Mouse (Mus musculus) midbrain, embryonic 10.5 days (tissue): ENCODE data around the gene Cd180. TPM values are rescaled to one million over a fixed set of nuclear protein-coding genes. Genes with fewer than 3 reads are reported as not detected.
A peak's percentile ranks its signal among the peaks of the same experiment; 100 is the strongest.
"Not testable (repeated sequence)": the region's sequence is repeated elsewhere in the genome, so short reads cannot be mapped to it uniquely, and the experiment has no call there.

Experiments
- DNase-seq: peaks from one replicate; pipeline ENCODE4 v3.0.0-alpha.2; 2017; ENCODE audit warnings: low spot score
- H3K27ac ChIP-seq: fragments of 300-500 bp; sonication (generic); replicated peaks from 2 replicates; pipeline ENCODE4 v1.5.1; 2016; ENCODE audit warnings: mild to moderate bottlenecking
- H3K27me3 ChIP-seq: fragments of 300-500 bp; sonication (generic); 2 replicates; pipeline ENCODE4 v1.6.1; 2016; ENCODE audit warnings: low read depth, mild to moderate bottlenecking; ENCODE audit not compliant: poor library complexity, severe bottlenecking
- H3K36me3 ChIP-seq: fragments of 300-500 bp; sonication (generic); 2 replicates; pipeline ENCODE4 v1.6.1; 2016; ENCODE audit warnings: mild to moderate bottlenecking, moderate library complexity
- H3K4me1 ChIP-seq: fragments of 300-500 bp; sonication (generic); 2 replicates; pipeline ENCODE4 v1.6.1; 2016
- H3K4me3 ChIP-seq: fragments of 300-500 bp; sonication (generic); 2 replicates; pipeline ENCODE4 v1.5.1; 2016; ENCODE audit warnings: mild to moderate bottlenecking, moderate library complexity
- H3K9me3 ChIP-seq: fragments of 300-500 bp; sonication (generic); replicated peaks from 2 replicates; pipeline ENCODE4 v1.6.1; 2016; ENCODE audit warnings: mild to moderate bottlenecking
- WGBS: fragments of 180-500 bp; shearing (Covaris S2); methylation state at CpG from one replicate; pipeline ENCODE4 v1.1.7; 2016; 5-methylcytosine and 5-hydroxymethylcytosine counted together
- polyA plus RNA-seq: library from polyadenylated mRNA; unstranded; fragments of >200 nt; fragmentation: Nextera tagmentation; extraction: Ambion mirVana; gene quantifications from 2 replicates; pipeline ENCODE4 v1.2.1, GENCODE M21; 2016

The Cd180 gene
- polyA plus RNA-seq, 1 experiment from 2014 or later = 0.51 TPM

- 81% methylated on average over 1 of the region's 1 CpGs for WGBS
- Histone ChIP-seq H3K36me3 (no peaks in the 10 kb centered on the region), H3K4me3 (no peak overlapping the region), H3K27ac (no peak overlapping the region), H3K9me3 (no peaks in the 10 kb centered on the region), H3K4me1 (no peaks in the 10 kb centered on the region), H3K27me3 (no peaks in the 10 kb centered on the region)
- peak; percentile 0 for DNase-seq
These were observed 33.5 kb downstream of the Cd180 start for GRCm38 (mm10) chr13:102726876-102727275.

- no peak overlapping the region for H3K27ac ChIP-seq
- no peaks in the 10 kb centered on the region for H3K9me3 ChIP-seq
- H3K27me3 ChIP-seq = no peaks in the 10 kb centered on the region
- no peak for DNase-seq
- WGBS = 86% methylated on average over 3 of the region's 3 CpGs
- H3K36me3 ChIP-seq = no peaks in the 10 kb centered on the region
- no peak overlapping the region for H3K4me3 ChIP-seq
- no peaks in the 10 kb centered on the region for H3K4me1 ChIP-seq
These were observed 34.7 kb downstream of the Cd180 start for GRCm38 (mm10) chr13:102728035-102728434.

- not testable (repeated sequence) for H3K4me3 ChIP-seq, H3K9me3 ChIP-seq, DNase-seq, H3K4me1 ChIP-seq, H3K36me3 ChIP-seq, H3K27me3 ChIP-seq, H3K27ac ChIP-seq
- WGBS = 76% methylated on average over 7 of the region's 7 CpGs
These were observed 35.6 kb downstream of the Cd180 start for GRCm38 (mm10) chr13:102728951-102729350.

GRCm38 (mm10) chr13:102733063-102733462, 39.7 kb downstream of the Cd180 start:
- H3K27ac ChIP-seq = no peak overlapping the region
- WGBS = 85% methylated on average over 2 of the region's 2 CpGs
- no peaks in the 10 kb centered on the region for H3K27me3 ChIP-seq
- H3K4me1 ChIP-seq = no peaks in the 10 kb centered on the region
- no peak for DNase-seq
- peaks cover 43% of the 10 kb centered on the region for H3K36me3 ChIP-seq
- no peak overlapping the region for H3K4me3 ChIP-seq
- H3K9me3 ChIP-seq = no peaks in the 10 kb centered on the region

GRCm38 (mm10) chr13:102737811-102738210, 44.5 kb downstream of the Cd180 start:
- H3K4me3 ChIP-seq = no peak overlapping the region
- 94% methylated on average over 7 of the region's 7 CpGs for WGBS
- H3K4me1 ChIP-seq = no peaks in the 10 kb centered on the region
- H3K36me3 ChIP-seq = peaks cover 80% of the 10 kb centered on the region
- H3K27ac ChIP-seq = no peak overlapping the region
- DNase-seq = no peak
- H3K9me3 ChIP-seq = no peaks in the 10 kb centered on the region
- H3K27me3 ChIP-seq = no peaks in the 10 kb centered on the region

- H3K9me3 ChIP-seq = no peaks in the 10 kb centered on the region
- WGBS = 89% methylated on average over 13 of the region's 13 CpGs
- no peaks in the 10 kb centered on the region for H3K4me1 ChIP-seq
- H3K4me3 ChIP-seq = no peak overlapping the region
- H3K27ac ChIP-seq = no peak overlapping the region
- H3K27me3 ChIP-seq = no peaks in the 10 kb centered on the region
- H3K36me3 ChIP-seq = peaks cover 72% of the 10 kb centered on the region
- DNase-seq = no peak
These were observed 46.6 kb downstream of the Cd180 start for GRCm38 (mm10) chr13:102739720-102740535.

GRCm38 (mm10) chr13:102744481-102745269, 51.3 kb downstream of the Cd180 start:
- Histone ChIP-seq H3K4me1 (no peaks in the 10 kb centered on the region), H3K4me3 (no peak overlapping the region), H3K27ac (no peak overlapping the region), H3K27me3 (no peaks in the 10 kb centered on the region), H3K9me3 (no peaks in the 10 kb centered on the region), H3K36me3 (peaks cover 50% of the 10 kb centered on the region)
- 69% methylated on average over 9 of the region's 9 CpGs for WGBS
- peak; percentile 38 for DNase-seq

- H3K4me3 ChIP-seq = no peak overlapping the region
- 93% methylated on average over 3 of the region's 3 CpGs for WGBS
- H3K9me3 ChIP-seq = no peaks in the 10 kb centered on the region
- no peak for DNase-seq
- H3K36me3 ChIP-seq = peaks cover 50% of the 10 kb centered on the region
- no peak overlapping the region for H3K27ac ChIP-seq
- no peaks in the 10 kb centered on the region for H3K4me1 ChIP-seq
- H3K27me3 ChIP-seq = no peaks in the 10 kb centered on the region
These were observed 51.9 kb downstream of the Cd180 start for GRCm38 (mm10) chr13:102745270-102745600.

GRCm38 (mm10) chr13:102745626-102746342, 52.4 kb downstream of the Cd180 start:
- H3K27me3 ChIP-seq = no peaks in the 10 kb centered on the region
- no peak overlapping the region for H3K4me3 ChIP-seq
- DNase-seq = no peak
- 89% methylated on average over 9 of the region's 9 CpGs for WGBS
- H3K36me3 ChIP-seq = peaks cover 51% of the 10 kb centered on the region
- H3K27ac ChIP-seq = no peak overlapping the region
- no peaks in the 10 kb centered on the region for H3K9me3 ChIP-seq
- no peaks in the 10 kb centered on the region for H3K4me1 ChIP-seq

- H3K27me3 ChIP-seq = no peaks in the 10 kb centered on the region
- H3K4me3 ChIP-seq = no peak overlapping the region
- no peak overlapping the region for H3K27ac ChIP-seq
- H3K4me1 ChIP-seq = no peaks in the 10 kb centered on the region
- 96% methylated on average over 17 of the region's 17 CpGs for WGBS
- DNase-seq = no peak
- peaks cover 48% of the 10 kb centered on the region for H3K36me3 ChIP-seq
- no peaks in the 10 kb centered on the region for H3K9me3 ChIP-seq
These were observed 53.6 kb downstream of the Cd180 start for GRCm38 (mm10) chr13:102746803-102747561.

- no peak overlapping the region for H3K27ac ChIP-seq
- no peaks in the 10 kb centered on the region for H3K27me3 ChIP-seq
- no peaks in the 10 kb centered on the region for H3K9me3 ChIP-seq
- DNase-seq = no peak
- no peak overlapping the region for H3K4me3 ChIP-seq
- H3K4me1 ChIP-seq = no peaks in the 10 kb centered on the region
- 79% methylated on average over 6 of the region's 6 CpGs for WGBS
- H3K36me3 ChIP-seq = peaks cover 58% of the 10 kb centered on the region
These were observed 55.8 kb downstream of the Cd180 start for GRCm38 (mm10) chr13:102749194-102749593.

- H3K27me3 ChIP-seq = no peaks in the 10 kb centered on the region
- no peak overlapping the region for H3K4me3 ChIP-seq
- peaks cover 57% of the 10 kb centered on the region for H3K36me3 ChIP-seq
- WGBS = 92% methylated on average over 10 of the region's 10 CpGs
- H3K27ac ChIP-seq = no peak overlapping the region
- no peaks in the 10 kb centered on the region for H3K9me3 ChIP-seq
- no peak for DNase-seq
- no peaks in the 10 kb centered on the region for H3K4me1 ChIP-seq
These were observed 56.5 kb downstream of the Cd180 start for GRCm38 (mm10) chr13:102749891-102750290.
